ENCODE assay signal across 9 mouse cellular contexts in genomic region chr2:78870443-78871025, GRCm38 (mm10). TPM values are rescaled to one million over a fixed set of nuclear protein-coding genes. Genes with fewer than 3 reads are reported as not detected.
DNase-seq lines count a peak whose midpoint lies in the region; ATAC-seq lines count a peak whose summit lies in the region.
"Had no signal": no experiment of that assay in that cellular context is flagged by ENCODE, and none has a peak within 500 bp of the region (broad histone marks: within the 10 kb centered on the region; RNA-seq: fewer than 3 reads in every experiment).

No protein-coding gene starts in this region.

- peak overlapping the region; percentile 98 for H3K9ac ChIP-seq in stomach, embryonic 16.5 days (ENCODE audit: low read length)

- no peaks in the 10 kb centered on the region for H3K27me3 ChIP-seq in hindbrain, embryonic 10.5 days (ENCODE audit: insufficient read depth, poor library complexity, severe bottlenecking)
- no peaks in the 10 kb centered on the region for H3K27me3 ChIP-seq in stomach, embryonic 16.5 days (ENCODE audit: control insufficient read depth, insufficient read depth, low read length)
- H3K27me3 ChIP-seq: Patski had no signal

- peak overlapping the region; percentile 79 for H3K4me3 ChIP-seq in hindbrain, embryonic 10.5 days
- peak overlapping the region; percentile 58 for H3K4me3 ChIP-seq in macrophage (ENCODE audit: inconsistent target)
- H3K4me3 ChIP-seq in stomach, embryonic 16.5 days (replicated peaks; ENCODE audit: low read length): peak overlapping the region; percentile 81

- H3K79me2 ChIP-seq in macrophage (ENCODE audit: inconsistent target): peaks cover 47% of the 10 kb centered on the region

- H3K9me3 ChIP-seq in hindbrain, embryonic 10.5 days: no peaks in the 10 kb centered on the region
- H3K9me3 ChIP-seq in stomach, embryonic 16.5 days (replicated peaks; ENCODE audit: control insufficient read depth, low read length): no peaks in the 10 kb centered on the region

- peak overlapping the region; percentile 100 for H3K27ac ChIP-seq in hindbrain, embryonic 10.5 days
- no peak overlapping the region for H3K27ac ChIP-seq in macrophage
- peak overlapping the region; percentile 39; the same call in 1 of the 2 replicates for H3K27ac ChIP-seq in stomach, embryonic 16.5 days (ENCODE audit: low read length)

- no peak for ATAC-seq in stomach, embryonic 16.5 days (ENCODE audit: insufficient read depth, low FRiP score)
- ATAC-seq: Patski had no signal

- peaks cover 52% of the 10 kb centered on the region for H3K4me1 ChIP-seq in hindbrain, embryonic 10.5 days (replicated peaks)
- peaks cover 23% of the 10 kb centered on the region for H3K4me1 ChIP-seq in stomach, embryonic 16.5 days (ENCODE audit: control insufficient read depth, insufficient read depth, low read length)

- 22% methylated on average over 10 of the region's 10 CpGs for WGBS in hindbrain, embryonic 10.5 days
- WGBS in macrophage (ENCODE audit: missing documents): 14% methylated on average over 10 of the region's 10 CpGs
- whole genome bisulfite sequencing in stomach, embryonic 16.5 days: 9% methylated on average over 10 of the region's 10 CpGs

- peak; percentile 46 for DNase-seq in embryo, embryonic 10 days (ENCODE audit: low spot score)
- DNase-seq in embryo, embryonic 10.5 days (ENCODE audit: low spot score): no peak
- peak; percentile 5 to 11 for DNase-seq in CD8-positive naive resting alpha-beta T cell, adult 2 months (ENCODE audit: low read depth in 2 of 2, low spot score in 2 of 2)
- DNase-seq in embryo, embryonic 11 days: peak; percentile 33
- peak; percentile 27 for DNase-seq in hindbrain, embryonic 10.5 days (ENCODE audit: low spot score)
- no peak for DNase-seq in MN1 (ENCODE audit: low spot score)

- H3K36me3 ChIP-seq in hindbrain, embryonic 10.5 days: peaks cover 9% of the 10 kb centered on the region
- no peaks in the 10 kb centered on the region for H3K36me3 ChIP-seq in macrophage (ENCODE audit: inconsistent target)
- no peaks in the 10 kb centered on the region for H3K36me3 ChIP-seq in stomach, embryonic 16.5 days (ENCODE audit: control insufficient read depth, insufficient read depth, low read length)

- peak overlapping the region; percentile 76 for H3K4me2 ChIP-seq in stomach, embryonic 16.5 days (ENCODE audit: low read depth, low read length)

RNA-seq across cellular contexts. Expression of gene Ube2e3, which starts 2.6 kb away (rescaled TPM):
- polyA plus RNA-seq in hindbrain, embryonic 10.5 days (2016; fragmentation: Nextera tagmentation; extraction: Ambion mirVana): 216 and 248 TPM in 2 replicates
- 10 to 100 TPM; 23.6 to 96.1 (median 51.1) TPM for total RNA-seq in macrophage (2018; cell fraction: chromatin; rRNA removed)
- total RNA-seq in macrophage (2018; cell fraction: cytosol; rRNA removed): 10 to 100 TPM; 29.7 to 39.8 (median 34.8) TPM
- total RNA-seq in macrophage (2018; cell fraction: nucleus; rRNA removed): 10 to 100 TPM; 24.0 to 71.7 (median 36.9) TPM
- polyA plus RNA-seq in macrophage (2018): 26.6 to 43.5 TPM (median 28.2 TPM) in 3 replicates
- polyA plus RNA-seq in stomach, embryonic 16.5 days (2015; fragmentation: Nextera tagmentation; extraction: Ambion mirVana): 88.7 and 103 TPM in 2 replicates

Comparison
In these comparisons a context has a peak if more than half of its experiments do, and no peak if none do; other contexts are left out.
1. DNase-seq: peak in embryo, embryonic 10 days (single experiment), CD8-positive naive resting alpha-beta T cell, adult 2 months (2 of 2), embryo, embryonic 11 days (single experiment) and hindbrain, embryonic 10.5 days (single experiment); none in embryo, embryonic 10.5 days (single experiment) and MN1 (single experiment).
2. Peak in every context shown above with its lines, with median percentiles within 50 percentile points of each other: H3K4me3 ChIP-seq.